In the genomic region with DNA sequence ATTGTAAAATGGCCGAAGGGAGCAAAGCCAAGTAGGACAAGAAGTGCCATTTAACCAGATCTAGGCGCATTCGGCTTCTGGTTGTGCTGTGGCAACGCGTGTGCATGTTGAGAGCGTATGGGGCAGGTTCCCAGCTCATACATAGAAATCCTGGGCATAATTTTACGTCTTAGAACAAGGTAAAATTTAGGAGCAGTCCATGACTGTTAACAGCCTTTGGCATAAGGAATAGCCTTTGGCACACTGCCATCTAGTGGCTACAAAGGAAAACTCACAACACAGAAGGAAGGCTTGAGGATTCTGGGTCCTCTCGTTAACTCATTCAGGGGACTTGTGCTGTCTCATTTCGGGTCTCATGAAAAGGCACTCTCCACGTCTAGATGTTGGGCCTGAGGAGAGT, we compare ENCODE assay signal across 8 mouse cellular contexts. TPM values are rescaled to one million over a fixed set of nuclear protein-coding genes. Genes with fewer than 3 reads are reported as not detected.
DNase-seq lines count a peak whose midpoint lies in the region; ATAC-seq and TF ChIP-seq lines count a peak whose summit lies in the region.

No protein-coding gene starts in this region.

- intact Hi-C loops in left cerebral cortex, postnatal 10 days (cut with DNase I) = loop anchor here (5.0 to 10.0 kb wide), 2 partner anchors 162 to 485 kb away; no protein-coding TSS in a partner anchor

- no peak overlapping the region for H3K4me2 ChIP-seq in forebrain, embryonic 11.5 days (ENCODE audit: low read depth, low read length, severe bottlenecking)
- H3K4me2 ChIP-seq in intestine, embryonic 15.5 days (replicated peaks) = no peak overlapping the region

- peaks cover 2% of the 10 kb centered on the region; the same call in 1 of the 2 replicates for H3K4me1 ChIP-seq in forebrain, embryonic 11.5 days (replicated peaks; ENCODE audit: control insufficient read depth, insufficient read depth, low read length)
- H3K4me1 ChIP-seq in intestine, embryonic 15.5 days (replicated peaks) = no peaks in the 10 kb centered on the region

- H3K9ac ChIP-seq in forebrain, embryonic 11.5 days (ENCODE audit: low read length) = no peak overlapping the region
- H3K9ac ChIP-seq in intestine, embryonic 15.5 days = no peak overlapping the region

- 17% methylated on average over 10 of the region's 10 CpGs for WGBS in forebrain, embryonic 11.5 days
- 20% methylated on average over 10 of the region's 10 CpGs for WGBS in intestine, embryonic 15.5 days

- TF ChIP-seq CTCF in brain, embryonic 14.5 days (IDR thresholded peaks at IDR 0.05; ENCODE audit: borderline replicate concordance, extremely low read depth, insufficient read depth, insufficient read length) = peak; percentile 80; the same call in 1 of the 2 replicates

- no peaks in the 10 kb centered on the region for H3K9me3 ChIP-seq in forebrain, embryonic 11.5 days (ENCODE audit: control insufficient read depth, low read length)
- no peaks in the 10 kb centered on the region for H3K9me3 ChIP-seq in intestine, embryonic 15.5 days

- peak; percentile 43 for DNase-seq in urinary bladder, postnatal 14 days (ENCODE audit: low spot score)
- DNase-seq in urinary bladder, adult 2 months (ENCODE audit: low spot score) = no peak
- peak; percentile 87 for DNase-seq in brain, embryonic 14.5 days (ENCODE audit: low read depth)
- DNase-seq in forebrain, embryonic 11.5 days (ENCODE audit: low spot score) = peak; percentile 58
- DNase-seq in hindlimb bud, embryonic 11.5 days (ENCODE audit: extremely low spot score, low read depth, low spot score) = peak; percentile 58
- peak; percentile 64 to 79 for DNase-seq in left cerebral cortex, postnatal 10 days (ENCODE audit: extremely low spot score in 1 of 2, low spot score in 2 of 2)
- peak; percentile 41 for DNase-seq in neural tube, embryonic 10.5 days (ENCODE audit: extremely low spot score, low spot score)

- no peak for ATAC-seq in forebrain, embryonic 11.5 days (replicated peaks; ENCODE audit: low FRiP score)
- no peak for ATAC-seq in intestine, embryonic 15.5 days

- no peak overlapping the region for H3K4me3 ChIP-seq in forebrain, embryonic 11.5 days (ENCODE audit: low read depth, low read length)
- no peak overlapping the region for H3K4me3 ChIP-seq in intestine, embryonic 15.5 days (replicated peaks)

- 0 out of 2 replicates have a peak, but pooled peaks cover 2% of the 10 kb centered on the region for H3K27me3 ChIP-seq in forebrain, embryonic 11.5 days (ENCODE audit: control insufficient read depth, insufficient read depth, low read length)
- H3K27me3 ChIP-seq in intestine, embryonic 15.5 days (replicated peaks) = peaks cover 6% of the 10 kb centered on the region; the same call in 1 of the 2 replicates

- no peak overlapping the region for H3K27ac ChIP-seq in forebrain, embryonic 11.5 days (ENCODE audit: low read depth, low read length)
- no peak overlapping the region for H3K27ac ChIP-seq in intestine, embryonic 15.5 days

- no peak for TF ChIP-seq POLR2A in brain, embryonic 14.5 days (IDR thresholded peaks at IDR 0.05; ENCODE audit: borderline replicate concordance, extremely low read depth, insufficient read depth, insufficient read length, poor library complexity, severe bottlenecking)

- H3K36me3 ChIP-seq in forebrain, embryonic 11.5 days (ENCODE audit: control insufficient read depth, insufficient read depth, low read length) = no peaks in the 10 kb centered on the region
- H3K36me3 ChIP-seq in intestine, embryonic 15.5 days = no peaks in the 10 kb centered on the region

RNA-seq across cellular contexts. Expression of a gene that starts 17.6 kb away (rescaled TPM):
- polyA plus RNA-seq in urinary bladder, adult 2 months (2012; rRNA removed) = 0.01 TPM in 2 replicates
- not detected in 2 replicates for polyA plus RNA-seq in brain, embryonic 14.5 days (2012; rRNA removed)
- not detected in 2 replicates for polyA plus RNA-seq in forebrain, embryonic 11.5 days (2014; fragmentation: Nextera tagmentation; extraction: Ambion mirVana)
- not detected for total RNA-seq in left cerebral cortex, postnatal 10 days (2021)
- polyA plus RNA-seq in intestine, embryonic 15.5 days (2015; fragmentation: Nextera tagmentation; extraction: Ambion mirVana) = not detected in 2 replicates
